Mouse (Mus musculus) c-Kit-negative CD71-positive TER-119-positive erythroid progenitor cells, embryonic 14.5 days (primary cell): ENCODE measurements around the gene Obp2a.
"Not testable (repeated sequence)": the region's sequence is repeated elsewhere in the genome, so short reads cannot be mapped to it uniquely, and the experiment has no call there.

Experiments used
- DNase-seq: peaks from one replicate; pipeline ENCODE4 v3.0.0-alpha.2; 2013; ENCODE audit warnings: low read depth, low spot score

Obp2a gene

DNA sequence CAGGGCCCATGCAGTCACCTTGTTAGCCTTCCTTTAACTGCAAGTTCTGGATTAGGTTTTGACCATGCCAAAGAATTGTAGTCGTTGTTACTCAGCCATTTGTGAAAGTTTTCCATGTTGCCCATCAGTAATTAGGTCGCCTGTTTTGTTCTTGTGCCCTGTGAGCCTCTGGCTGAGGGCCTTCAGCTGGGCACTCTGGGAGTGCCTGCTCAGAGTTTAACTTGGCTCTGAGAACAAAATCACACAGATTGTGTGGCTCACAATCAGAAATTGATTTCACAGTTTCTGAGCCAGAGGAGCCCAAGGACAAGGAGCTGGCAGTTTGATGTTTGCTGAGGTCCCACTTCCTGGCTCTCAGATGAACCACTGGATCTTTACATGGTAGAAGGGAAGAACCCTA, 9.9 kb downstream of the Obp2a start:
- DNase-seq = not testable (repeated sequence)

- not testable (repeated sequence) for DNase-seq
Measured at GRCm38 (mm10) chr2:25711641-25712040, 11.8 kb downstream of the Obp2a start.

GRCm38 (mm10) chr2:25717222-25717621, 17.4 kb downstream of the Obp2a start:
- no peak for DNase-seq

DNA sequence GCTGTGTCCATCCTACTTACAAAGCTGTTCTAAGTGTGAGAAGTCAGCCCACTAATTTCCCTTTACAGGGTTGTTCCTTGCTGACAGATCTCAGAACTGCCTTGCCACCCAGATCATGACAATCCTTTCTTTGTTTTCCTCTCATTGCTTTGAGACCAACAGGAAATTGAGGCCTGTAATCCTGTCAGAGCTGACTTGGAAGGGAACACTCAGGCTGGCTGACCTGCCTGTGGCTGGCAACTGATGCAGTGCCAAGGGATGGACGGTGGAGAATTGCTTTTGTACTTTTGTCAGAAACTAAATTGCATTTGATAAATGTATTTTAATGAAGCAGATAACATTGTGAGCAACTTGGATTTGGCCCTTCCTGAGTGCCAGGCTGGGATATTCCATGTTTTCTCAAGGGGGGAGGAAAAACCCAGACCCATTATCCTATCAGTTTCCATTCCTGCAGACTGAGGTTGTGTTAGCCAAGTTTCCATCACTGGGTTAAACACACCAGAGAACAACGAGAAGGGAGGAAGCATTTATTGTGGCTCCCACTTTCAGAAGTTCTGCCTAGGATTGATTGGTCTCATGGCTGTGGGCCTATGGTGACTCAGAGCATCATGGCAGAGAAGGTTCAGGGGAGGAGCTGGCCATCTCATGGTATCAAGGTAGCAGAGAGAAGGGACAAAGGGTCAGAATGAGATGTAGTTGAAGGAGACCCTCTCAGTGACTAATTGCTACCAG, 33.5 kb downstream of the Obp2a start:
- DNase-seq = no peak

- not testable (repeated sequence) for DNase-seq
Measured at GRCm38 (mm10) chr2:25736709-25737108, 36.9 kb downstream of the Obp2a start, which contains the start of gene Obp2b. TSS of gene Obp2b (plus strand) at chr2:25737009.

- DNase-seq = no peak
Measured at GRCm38 (mm10) chr2:25741671-25742070, 41.8 kb downstream of the Obp2a start.
